Mouse (Mus musculus) thymus, postnatal 25 days (tissue): Measurements from ENCODE around the gene Med9.
A peak's percentile ranks its signal among the peaks of the same experiment; 100 is the strongest.
"Not testable (repeated sequence)": the region's sequence is repeated elsewhere in the genome, so short reads cannot be mapped to it uniquely, and the experiment has no call there.

Experiments
- DNase-seq: peaks from one replicate; pipeline ENCODE4 v3.0.0; 2022

Med9 gene

GRCm38 (mm10) chr11:59947752-59948400 lies at the start of gene Med9:
Gene Med9 (plus strand): TSS chr11:59948206.
- peak; percentile 91 for DNase-seq

GRCm38 (mm10) chr11:59899711-59900685 lies 48.0 kb upstream of the Med9 start:
- DNase-seq = no peak

GRCm38 (mm10) chr11:59900995-59901394 lies 47.0 kb upstream of the Med9 start:
- no peak for DNase-seq

- no peak for DNase-seq
These were observed 45.8 kb upstream of the Med9 start for GRCm38 (mm10) chr11:59902045-59902726.

GRCm38 (mm10) chr11:59906521-59907123 lies 41.4 kb upstream of the Med9 start:
- DNase-seq = no peak

- no peak for DNase-seq
These were observed 39.6 kb upstream of the Med9 start for GRCm38 (mm10) chr11:59908446-59908845.

- no peak for DNase-seq
These were observed 37.4 kb upstream of the Med9 start for GRCm38 (mm10) chr11:59910586-59910985.

- DNase-seq = no peak
These were observed 36.5 kb upstream of the Med9 start for GRCm38 (mm10) chr11:59911523-59911922.

GRCm38 (mm10) chr11:59913702-59914101 lies 34.3 kb upstream of the Med9 start:
- no peak for DNase-seq

- DNase-seq = no peak
These were observed 30.0 kb upstream of the Med9 start for GRCm38 (mm10) chr11:59918014-59918413.

- no peak for DNase-seq
These were observed 28.6 kb upstream of the Med9 start for GRCm38 (mm10) chr11:59919401-59919800.

- DNase-seq = no peak
These were observed 27.7 kb upstream of the Med9 start for GRCm38 (mm10) chr11:59920331-59920730.

- DNase-seq = no peak
These were observed 26.7 kb upstream of the Med9 start for GRCm38 (mm10) chr11:59921265-59921664.

GRCm38 (mm10) chr11:59930031-59930430 lies 18.0 kb upstream of the Med9 start:
- DNase-seq = no peak

GRCm38 (mm10) chr11:59932560-59933337 lies 15.3 kb upstream of the Med9 start:
- DNase-seq = no peak

- no peak for DNase-seq
These were observed 14.1 kb upstream of the Med9 start for GRCm38 (mm10) chr11:59933943-59934342.

- no peak for DNase-seq
These were observed 11.0 kb upstream of the Med9 start for GRCm38 (mm10) chr11:59937023-59937422.

GRCm38 (mm10) chr11:59937615-59938014 lies 10.4 kb upstream of the Med9 start:
- no peak for DNase-seq

GRCm38 (mm10) chr11:59939821-59940220 lies 8.2 kb upstream of the Med9 start:
- DNase-seq = no peak

GRCm38 (mm10) chr11:59940645-59941044 lies 7.4 kb upstream of the Med9 start:
- DNase-seq = no peak

- no peak for DNase-seq
These were observed 6.6 kb upstream of the Med9 start for GRCm38 (mm10) chr11:59941391-59941790.

GRCm38 (mm10) chr11:59944855-59945254 lies 3.2 kb upstream of the Med9 start:
- DNase-seq = not testable (repeated sequence)
